Mouse (Mus musculus): Measurements from ENCODE around the gene Tbx6.

The Tbx6 gene

GRCm38 (mm10) chr7:126817595-126817994 is 36.3 kb downstream of the Tbx6 start:
- in situ Hi-C loops (cut with MseI, MboI), result no loop called here

- in situ Hi-C loops (cut with MseI, MboI), result no loop called here
Observed at GRCm38 (mm10) chr7:126818818-126819217, 37.5 kb downstream of the Tbx6 start.

DNA sequence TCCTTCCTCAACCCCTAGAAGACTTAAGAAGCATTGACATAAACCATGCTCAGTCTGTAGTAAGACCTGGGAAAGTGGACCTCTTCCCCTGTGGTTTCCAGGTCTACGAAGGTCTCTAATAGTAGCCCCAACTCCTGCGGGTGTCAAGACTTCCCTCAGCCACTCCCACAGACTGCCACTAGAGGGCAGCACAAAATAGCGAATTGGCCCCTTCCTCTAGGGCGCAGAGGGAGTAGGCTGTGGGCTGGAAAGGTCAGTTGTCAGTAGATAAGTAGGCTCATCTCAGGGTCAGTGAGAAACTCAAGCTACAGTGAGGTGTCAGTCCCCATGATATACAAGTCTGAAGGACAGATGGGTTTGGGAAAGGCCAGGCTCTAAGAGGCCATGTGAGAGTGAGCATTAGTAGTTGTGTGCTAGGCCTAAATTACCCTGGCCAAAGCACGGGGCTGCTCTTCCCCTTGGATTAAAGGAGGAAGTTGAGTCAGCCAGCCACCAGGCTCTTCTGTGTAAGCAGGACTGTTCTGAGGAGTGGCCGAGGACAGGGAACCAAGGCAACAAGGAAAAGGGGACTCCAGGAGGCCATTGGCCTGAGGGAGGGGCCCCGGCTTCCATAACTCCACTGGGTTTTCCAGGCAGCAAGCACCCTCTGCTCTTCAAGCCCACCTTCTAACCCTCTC is 40.7 kb downstream of the Tbx6 start:
- in situ Hi-C loops (cut with MseI, MboI), result loop anchor here in 1 of 2 experiments (10.0 kb wide), 3 partner anchors 113 to 283 kb away; no protein-coding TSS in a partner anchor

DNA sequence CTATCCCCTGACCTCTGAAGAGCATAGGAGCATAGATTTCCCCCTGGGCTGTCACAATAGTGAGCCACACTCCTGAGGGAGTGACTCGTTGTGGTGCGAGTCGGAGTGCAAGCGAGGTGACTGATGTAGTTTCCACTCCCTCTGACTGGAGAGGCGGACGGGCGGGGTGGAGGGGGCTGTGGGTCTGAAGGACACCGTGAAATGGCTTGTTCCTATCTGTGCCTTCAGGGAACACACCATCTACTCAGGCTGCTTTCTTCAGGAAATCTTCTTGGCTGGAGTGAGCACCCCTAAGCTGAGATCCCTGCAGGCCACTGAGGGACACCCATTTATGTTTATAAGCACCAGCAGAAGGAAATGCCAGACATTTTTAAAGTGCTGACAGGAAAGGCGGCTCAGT is 41.5 kb downstream of the Tbx6 start:
- in situ Hi-C loops (cut with MseI, MboI), result loop anchor here in 1 of 2 experiments (10.0 kb wide), 3 partner anchors 112 to 282 kb away; no protein-coding TSS in a partner anchor

GRCm38 (mm10) chr7:126823202-126823711 is 42.0 kb downstream of the Tbx6 start:
- in situ Hi-C loops (cut with MseI, MboI), result loop anchor here in 1 of 2 experiments (10.0 kb wide), 3 partner anchors 112 to 282 kb away; no protein-coding TSS in a partner anchor

DNA sequence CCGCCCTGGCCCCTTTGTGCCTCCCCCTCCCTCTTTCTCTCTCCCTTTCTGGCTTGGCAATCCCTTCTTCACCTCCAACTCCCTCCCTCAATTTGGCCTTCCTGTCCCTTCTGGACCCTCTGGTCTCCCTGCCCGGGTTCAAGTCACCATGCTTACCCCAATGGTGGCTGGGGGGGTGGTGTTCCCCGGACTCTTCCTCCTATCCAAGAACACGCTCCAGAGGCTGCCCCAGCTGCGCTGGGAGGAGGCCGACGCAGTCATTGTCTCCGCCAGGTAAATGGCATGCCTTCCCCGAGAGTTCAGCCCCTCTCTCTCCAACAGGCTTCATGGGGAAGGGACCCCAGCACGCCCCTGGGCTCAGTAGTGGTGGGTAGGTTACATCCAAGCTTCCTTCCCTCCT is 42.7 kb downstream of the Tbx6 start:
- in situ Hi-C loops (cut with MseI, MboI), result loop anchor here in 1 of 2 experiments (10.0 kb wide), 3 partner anchors 111 to 281 kb away; no protein-coding TSS in a partner anchor

DNA sequence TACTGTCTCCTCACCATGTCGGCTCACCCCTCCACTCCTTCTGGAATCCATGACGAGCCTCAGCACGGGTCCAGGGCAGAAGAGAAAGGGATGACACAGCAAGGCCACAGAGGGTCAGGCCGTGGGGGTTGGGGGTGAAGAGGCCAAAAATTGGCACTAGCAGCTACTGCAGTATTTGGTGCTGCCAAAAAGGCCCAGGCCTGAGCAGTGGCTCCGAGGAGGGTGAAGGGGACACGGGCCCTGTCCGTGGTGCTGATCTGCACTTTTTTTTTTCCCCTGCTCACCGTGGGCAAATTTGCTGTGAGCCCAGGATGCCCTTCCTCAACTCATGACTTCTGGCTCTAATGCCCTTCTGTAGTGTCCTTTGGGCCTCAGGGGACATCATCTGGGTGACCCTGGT is 44.1 kb downstream of the Tbx6 start:
- in situ Hi-C loops (cut with MseI, MboI), result loop anchor here (10.0 to 25.0 kb wide), 4 partner anchors 109 to 279 kb away; partner anchors contain the start of gene Sez6l2 (in 1 of the 2)

GRCm38 (mm10) chr7:126825952-126826351 is 44.7 kb downstream of the Tbx6 start:
- in situ Hi-C loops (cut with MseI, MboI), result loop anchor here (10.0 to 25.0 kb wide), 4 partner anchors 109 to 279 kb away; partner anchors contain the start of gene Sez6l2 (in 1 of the 2)

- in situ Hi-C loops (cut with MseI, MboI), result loop anchor here in 1 of 2 experiments (10.0 to 25.0 kb wide), 2 partner anchors 131 to 273 kb away; partner anchors contain the start of gene Sez6l2
Observed at GRCm38 (mm10) chr7:126831539-126831938, 50.3 kb downstream of the Tbx6 start, which contains the start of gene 4930451I11Rik. Gene 4930451I11Rik, minus strand, starts transcription at chr7:126831639.

DNA sequence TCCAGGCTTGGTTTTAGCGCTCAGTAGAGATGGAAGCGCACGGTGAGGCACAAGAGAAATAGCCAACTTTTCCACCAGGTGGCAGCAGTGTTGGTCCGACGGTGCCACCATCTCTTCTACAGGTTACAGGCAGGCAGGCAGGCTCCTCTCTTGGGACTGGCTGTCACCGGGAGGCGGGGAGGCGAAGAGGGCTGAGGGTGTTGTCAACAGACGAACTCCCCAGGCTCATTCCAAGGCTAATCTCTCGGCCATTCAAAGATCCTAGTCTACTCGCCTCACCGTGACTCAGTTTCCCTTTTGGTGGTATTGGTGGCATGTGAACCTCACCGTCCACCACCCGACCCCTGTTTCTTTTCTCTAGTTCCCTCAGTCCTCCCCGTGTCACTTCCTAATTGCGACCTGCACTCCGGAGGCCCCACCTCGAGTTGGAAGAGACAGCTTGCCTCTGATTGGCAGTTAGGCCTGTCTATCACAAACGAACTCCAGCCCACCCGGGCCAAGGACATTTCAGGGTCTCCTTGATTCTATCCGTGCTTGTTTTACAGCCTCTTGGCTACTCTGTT is 50.8 kb downstream of the Tbx6 start:
- in situ Hi-C loops (cut with MseI, MboI), result loop anchor here in 1 of 2 experiments (10.0 to 25.0 kb wide), 2 partner anchors 130 to 273 kb away; partner anchors contain the start of gene Sez6l2

DNA sequence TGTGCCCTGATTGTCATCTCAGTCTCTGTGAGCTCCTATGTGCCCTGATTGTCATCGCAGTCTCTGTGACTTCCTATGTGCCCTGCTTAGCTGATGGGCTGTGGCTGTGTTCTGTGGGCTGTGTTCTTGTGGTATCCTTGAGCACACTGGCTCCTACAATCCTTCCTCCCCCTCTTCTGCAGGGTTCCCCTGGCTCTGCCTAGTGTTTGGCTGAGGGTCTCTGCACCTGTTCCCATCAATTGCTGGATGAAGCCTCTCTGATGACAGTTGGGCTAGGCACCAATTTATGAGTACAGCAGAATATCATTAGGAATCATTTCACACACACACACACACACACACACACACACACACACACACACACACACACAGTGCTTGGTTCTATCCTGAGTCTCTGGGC is 52.0 kb downstream of the Tbx6 start:
- in situ Hi-C loops (cut with MseI, MboI), result loop anchor here in 1 of 2 experiments (10.0 to 25.0 kb wide), 2 partner anchors 129 to 272 kb away; partner anchors contain the start of gene Sez6l2
